Mouse (Mus musculus): Measurements from ENCODE around the gene Myo1g. TPM values are rescaled to one million over a fixed set of nuclear protein-coding genes. Genes with fewer than 3 reads are reported as not detected.
"Not testable (repeated sequence)": the region's sequence is repeated elsewhere in the genome, so short reads cannot be mapped to it uniquely, and the experiment has no call there.

The Myo1g gene
- polyA plus RNA-seq, 1 experiment from 2014 or later = 1.0 TPM

DNA sequence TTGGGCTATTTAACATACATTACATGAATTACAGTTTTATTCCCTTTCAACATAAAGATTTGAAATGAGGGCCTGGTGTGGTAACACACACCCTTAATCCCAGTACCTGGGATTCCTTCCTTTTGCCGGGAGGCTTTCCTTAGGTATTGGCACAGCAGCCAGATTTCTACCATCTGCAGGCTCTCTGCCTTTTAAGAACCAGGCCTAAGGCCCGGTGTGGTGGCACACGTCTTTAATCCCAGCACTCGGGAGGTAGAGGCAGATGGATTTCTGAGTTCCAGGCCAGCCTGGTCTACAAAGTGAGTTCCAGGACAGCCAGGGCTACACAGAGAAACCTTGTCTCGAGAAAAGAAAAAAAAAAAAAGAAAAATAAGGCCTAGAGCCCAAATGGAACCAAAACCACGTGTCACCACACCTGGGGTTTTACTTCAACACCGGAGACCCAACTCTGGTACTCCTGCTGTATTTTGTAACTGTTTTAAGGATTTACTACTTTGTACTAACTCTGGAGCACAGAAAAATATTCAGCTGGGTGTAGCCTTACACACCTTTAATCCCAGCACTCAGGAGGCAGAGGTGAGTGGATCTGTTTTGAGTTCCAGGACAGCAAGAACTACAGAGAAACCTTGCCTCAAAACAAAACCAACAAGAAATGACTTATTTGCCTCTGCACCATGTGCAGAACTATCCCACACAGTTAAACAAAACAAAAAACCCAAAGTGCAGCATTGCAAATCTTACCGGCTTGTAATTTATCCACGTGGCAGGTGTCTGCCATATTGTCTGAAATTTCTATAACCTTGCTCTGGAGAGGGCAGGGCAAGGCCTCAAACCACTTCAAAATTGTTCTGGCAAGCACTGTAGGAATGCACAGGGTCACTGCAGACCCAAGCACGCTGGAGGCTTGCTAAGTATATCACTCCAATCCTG, 6.8 kb upstream of the Myo1g start:
- WGBS = 21% methylated on average over 10 of the region's 10 CpGs
- H3K36me3 ChIP-seq = peaks cover 26% of the 10 kb centered on the region
- peak overlapping the region; percentile 62; the same call in 1 of the 2 replicates for H3K27ac ChIP-seq
- peaks cover 11% of the 10 kb centered on the region for H3K4me1 ChIP-seq
- peak; percentile 26 for ATAC-seq (ENCODE audit: low FRiP score, low read depth)
- H3K4me3 ChIP-seq = peak overlapping the region; percentile 60
- H3K9me3 ChIP-seq = no peaks in the 10 kb centered on the region
- H3K4me2 ChIP-seq (replicated peaks) = peak overlapping the region; percentile 92
- no peaks in the 10 kb centered on the region for H3K27me3 ChIP-seq (replicated peaks)
- peak overlapping the region; percentile 69 for H3K9ac ChIP-seq

DNA sequence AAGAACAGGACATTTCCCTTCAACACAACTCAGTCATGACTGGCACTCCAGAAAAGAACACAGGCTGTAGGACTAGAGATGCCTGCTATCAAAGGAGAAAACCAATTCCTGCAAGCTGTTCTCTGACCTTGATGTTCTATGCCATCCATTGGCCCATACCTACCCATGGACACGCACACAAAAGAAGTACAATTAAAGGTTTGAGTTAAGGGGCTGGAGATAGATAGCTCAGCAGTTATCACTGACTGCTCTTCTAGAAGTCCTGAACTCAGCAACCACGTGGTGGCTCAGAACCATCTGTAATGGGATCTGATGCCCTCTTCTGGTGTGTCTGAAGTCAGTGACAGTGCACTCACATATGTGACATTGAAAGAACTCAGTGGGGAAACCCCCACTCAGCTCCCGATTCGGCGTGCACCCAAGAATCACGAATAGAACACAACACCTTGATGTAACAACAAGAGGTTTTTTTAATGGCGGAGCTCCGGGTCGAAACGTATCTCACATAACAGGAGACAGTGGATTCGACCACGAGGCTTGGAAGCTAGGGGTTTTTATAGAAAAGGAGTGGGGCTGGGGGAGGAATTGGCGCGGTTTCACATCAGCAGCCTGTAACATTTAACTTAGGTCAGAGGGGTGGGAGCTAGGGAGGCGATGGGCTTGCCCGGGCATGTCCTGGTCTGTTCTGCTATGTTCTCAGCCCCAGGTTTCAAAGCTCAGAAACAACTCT, 5.9 kb upstream of the Myo1g start:
- 81% methylated on average over 13 of the region's 16 CpGs for WGBS
- H3K27ac ChIP-seq; ATAC-seq (ENCODE audit: low FRiP score, low read depth); H3K9me3 ChIP-seq; H3K27me3 ChIP-seq (replicated peaks); H3K4me3 ChIP-seq: not testable (repeated sequence)
- H3K4me1 ChIP-seq = peaks cover 11% of the 10 kb centered on the region
- peak overlapping the region; percentile 92 for H3K4me2 ChIP-seq (replicated peaks)
- 0 out of 2 replicates have a peak overlapping the region, but pooled peaks have one; percentile 69 for H3K9ac ChIP-seq
- peaks cover 26% of the 10 kb centered on the region for H3K36me3 ChIP-seq

DNA sequence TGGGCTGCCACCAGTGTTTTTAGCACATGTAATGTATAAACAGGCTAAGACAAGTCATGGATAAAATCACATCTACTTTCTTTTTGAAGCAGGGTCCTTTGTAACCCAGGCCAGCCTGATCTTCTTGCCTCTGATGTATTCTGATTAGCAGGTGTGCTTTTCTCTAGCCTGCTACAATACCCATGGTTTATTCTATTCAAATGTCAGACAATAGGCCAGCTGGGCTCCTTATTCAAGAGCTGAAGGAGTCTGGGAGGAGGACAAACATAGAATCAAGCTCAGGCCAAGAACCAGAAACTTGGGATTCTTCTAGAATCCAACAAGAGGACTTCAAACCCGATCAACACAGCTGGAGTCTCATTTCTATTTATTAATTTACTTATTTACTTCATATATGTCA, 4.5 kb upstream of the Myo1g start:
- H3K4me3 ChIP-seq = no peak overlapping the region
- no peak for ATAC-seq (ENCODE audit: low FRiP score, low read depth)
- 88% methylated on average over 1 of the region's 1 CpGs for whole genome bisulfite sequencing
- peaks cover 11% of the 10 kb centered on the region for H3K4me1 ChIP-seq
- no peak overlapping the region for H3K9ac ChIP-seq
- H3K36me3 ChIP-seq = peaks cover 26% of the 10 kb centered on the region
- H3K27me3 ChIP-seq (replicated peaks) = no peaks in the 10 kb centered on the region
- H3K9me3 ChIP-seq = no peaks in the 10 kb centered on the region
- H3K4me2 ChIP-seq (replicated peaks) = no peak overlapping the region
- no peak overlapping the region for H3K27ac ChIP-seq

DNA sequence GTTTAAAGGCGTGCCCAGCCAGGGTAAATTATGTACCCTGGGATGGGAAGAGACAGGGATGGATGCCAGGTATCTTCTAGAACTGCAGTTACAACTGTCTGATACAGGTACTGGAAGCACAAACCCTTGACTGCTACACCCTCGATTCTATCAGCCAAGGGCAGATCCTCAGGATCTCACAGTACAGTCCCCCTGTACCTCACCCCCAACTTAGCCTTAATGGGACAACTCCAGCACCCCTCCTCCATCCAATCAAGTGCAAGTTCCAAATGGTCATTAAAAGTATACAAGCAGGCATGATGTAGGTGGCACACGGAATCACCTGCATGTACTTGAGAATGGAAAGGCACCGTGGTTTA, 4.1 kb upstream of the Myo1g start:
- Histone ChIP-seq H3K9ac (no peak overlapping the region), H3K9me3 (no peaks in the 10 kb centered on the region), H3K36me3 (peaks cover 26% of the 10 kb centered on the region), H3K4me3 (no peak overlapping the region), H3K27ac (no peak overlapping the region), H3K4me2 (replicated peaks) (no peak overlapping the region), H3K27me3 (replicated peaks) (no peaks in the 10 kb centered on the region), H3K4me1 (peaks cover 11% of the 10 kb centered on the region)
- ATAC-seq (ENCODE audit: low FRiP score, low read depth) = no peak
- WGBS = 89% methylated on average over 4 of the region's 4 CpGs

DNA sequence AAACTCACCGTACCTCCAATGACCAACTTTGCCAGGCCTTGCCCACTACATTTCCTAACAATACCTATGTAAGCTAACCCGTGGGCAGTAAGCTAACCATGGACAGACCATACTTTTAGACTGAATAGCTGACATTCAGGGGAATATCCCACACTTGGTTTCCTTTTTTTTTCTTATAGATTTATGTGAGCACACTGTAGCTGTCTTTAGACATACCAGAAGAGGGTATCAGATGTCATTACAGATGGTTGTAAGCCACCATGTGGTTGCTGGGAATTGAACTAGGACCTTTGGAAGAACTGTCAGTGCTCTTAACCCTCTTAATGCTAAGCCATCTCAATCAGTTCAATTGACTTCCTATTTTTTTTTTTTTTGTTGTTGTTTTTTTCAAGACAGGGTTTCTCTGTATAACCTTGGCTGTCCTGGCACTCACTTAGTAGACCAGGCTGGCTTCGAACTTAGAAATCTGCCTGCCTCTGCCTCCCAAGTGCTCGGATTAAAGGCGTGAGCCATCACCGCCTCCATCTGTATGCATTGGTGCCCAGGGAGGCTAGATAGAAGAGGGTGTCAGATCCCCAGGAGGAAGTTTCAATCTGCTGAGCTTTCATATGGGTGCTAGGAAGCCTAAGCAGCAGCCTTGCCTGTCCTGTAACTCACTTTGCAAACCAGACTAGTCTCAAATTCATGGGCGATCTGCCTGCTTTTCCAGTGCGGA, 3.6 kb upstream of the Myo1g start:
- no peak overlapping the region for H3K27ac ChIP-seq
- no peaks in the 10 kb centered on the region for H3K27me3 ChIP-seq (replicated peaks)
- H3K9me3 ChIP-seq = no peaks in the 10 kb centered on the region
- 90% methylated on average over 8 of the region's 8 CpGs for WGBS
- H3K4me3 ChIP-seq = no peak overlapping the region
- H3K4me1 ChIP-seq = peaks cover 11% of the 10 kb centered on the region
- no peak overlapping the region for H3K4me2 ChIP-seq (replicated peaks)
- H3K9ac ChIP-seq = no peak overlapping the region
- peaks cover 26% of the 10 kb centered on the region for H3K36me3 ChIP-seq
- ATAC-seq (ENCODE audit: low FRiP score, low read depth) = no peak

DNA sequence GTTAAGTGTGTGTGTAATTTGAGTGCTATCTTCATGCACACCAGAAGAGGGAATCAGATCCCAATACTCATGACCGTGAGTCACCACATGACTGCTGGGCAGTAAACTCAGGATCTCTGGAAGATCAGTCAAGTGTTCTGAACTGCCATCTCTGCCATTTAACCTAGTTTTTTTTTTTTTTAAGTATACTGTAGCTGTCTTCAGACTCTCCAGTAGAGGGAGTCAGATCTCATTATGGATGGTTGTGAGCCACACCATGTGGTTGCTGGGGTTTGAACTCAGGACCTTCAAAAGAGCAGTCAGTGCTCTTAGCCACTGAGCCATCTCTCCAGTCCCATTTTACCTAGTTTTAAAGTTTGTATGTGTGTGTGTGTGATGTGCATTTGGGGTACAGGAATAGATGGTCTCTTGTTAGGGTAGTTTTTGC, 2.9 kb upstream of the Myo1g start:
- Histone ChIP-seq H3K9ac (no peak overlapping the region), H3K4me2 (replicated peaks) (no peak overlapping the region), H3K9me3 (no peaks in the 10 kb centered on the region), H3K4me3 (no peak overlapping the region), H3K36me3 (peaks cover 26% of the 10 kb centered on the region), H3K4me1 (peaks cover 11% of the 10 kb centered on the region), H3K27ac (no peak overlapping the region), H3K27me3 (replicated peaks) (no peaks in the 10 kb centered on the region)
- WGBS = 84% methylated on average over 1 of the region's 1 CpGs
- no peak for ATAC-seq (ENCODE audit: low FRiP score, low read depth)

DNA sequence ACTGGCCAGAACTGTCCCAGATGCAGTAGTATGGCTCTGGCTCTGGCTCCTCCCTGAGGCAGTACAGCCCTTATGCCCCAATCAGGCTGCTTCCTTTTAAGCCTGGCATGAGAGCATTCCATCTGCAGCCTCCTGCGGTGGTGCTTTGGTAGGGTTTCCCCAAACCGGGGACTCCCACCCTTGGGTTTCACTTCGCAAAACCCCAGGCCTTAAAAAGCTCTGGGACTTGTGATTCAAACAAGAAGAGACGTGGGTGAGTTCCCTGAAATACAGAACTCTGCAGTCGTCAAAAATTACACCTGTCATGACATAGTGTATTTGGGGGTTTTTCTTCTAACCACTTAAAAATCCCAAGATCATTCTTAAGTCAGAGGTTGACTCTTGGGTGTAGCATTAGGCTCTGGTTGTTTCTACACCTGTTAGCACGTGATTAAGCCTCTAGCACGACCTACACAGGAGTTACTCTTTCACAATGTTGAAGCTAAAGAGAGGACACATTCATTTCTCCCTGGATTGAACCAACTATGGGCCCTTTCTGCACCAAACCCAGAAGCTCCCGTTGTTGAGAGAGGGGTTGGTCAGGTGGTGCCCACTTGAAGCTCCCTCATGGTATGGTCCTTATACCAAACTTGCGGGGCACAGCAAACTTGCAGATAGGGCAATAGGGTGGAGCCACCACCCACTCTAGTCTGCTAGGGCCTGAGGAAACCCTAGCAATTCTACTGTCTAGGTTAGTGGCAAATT, 2.2 kb upstream of the Myo1g start:
- no peak overlapping the region for H3K9ac ChIP-seq
- no peak for ATAC-seq (ENCODE audit: low FRiP score, low read depth)
- H3K4me1 ChIP-seq = peaks cover 10% of the 10 kb centered on the region
- no peak overlapping the region for H3K4me2 ChIP-seq (replicated peaks)
- H3K27ac ChIP-seq = no peak overlapping the region
- H3K9me3 ChIP-seq = no peaks in the 10 kb centered on the region
- H3K4me3 ChIP-seq = no peak overlapping the region
- H3K36me3 ChIP-seq = peaks cover 26% of the 10 kb centered on the region
- 71% methylated on average over 9 of the region's 9 CpGs for WGBS
- H3K27me3 ChIP-seq (replicated peaks) = no peaks in the 10 kb centered on the region

DNA sequence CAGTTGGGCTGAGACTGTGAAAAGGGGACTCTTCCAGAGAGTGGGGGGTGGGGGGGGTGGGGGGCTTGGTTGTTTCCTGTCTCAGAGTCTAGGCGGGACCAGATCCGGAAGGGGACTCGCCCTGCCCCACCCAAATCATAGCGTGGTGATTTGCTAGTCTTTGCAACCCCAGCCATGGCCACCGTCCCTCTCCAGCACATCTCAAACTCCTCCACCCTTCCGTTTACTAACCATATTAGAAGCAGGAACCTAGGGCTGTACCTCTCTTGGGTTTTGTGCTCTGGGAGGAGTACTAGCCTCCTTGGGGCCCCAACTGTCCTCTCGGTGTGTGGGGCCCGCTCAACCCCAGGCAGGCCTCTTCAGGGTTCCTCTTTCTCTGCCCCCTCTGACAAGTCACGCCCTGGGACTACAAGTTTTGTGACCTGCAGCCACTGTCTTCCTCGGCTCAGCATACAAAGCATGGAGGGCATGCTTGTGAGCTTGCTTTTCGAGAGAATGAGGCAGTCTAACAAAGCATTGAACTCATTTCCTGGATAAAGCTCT, 1.2 kb downstream of the Myo1g start:
- WGBS = 82% methylated on average over 11 of the region's 11 CpGs

DNA sequence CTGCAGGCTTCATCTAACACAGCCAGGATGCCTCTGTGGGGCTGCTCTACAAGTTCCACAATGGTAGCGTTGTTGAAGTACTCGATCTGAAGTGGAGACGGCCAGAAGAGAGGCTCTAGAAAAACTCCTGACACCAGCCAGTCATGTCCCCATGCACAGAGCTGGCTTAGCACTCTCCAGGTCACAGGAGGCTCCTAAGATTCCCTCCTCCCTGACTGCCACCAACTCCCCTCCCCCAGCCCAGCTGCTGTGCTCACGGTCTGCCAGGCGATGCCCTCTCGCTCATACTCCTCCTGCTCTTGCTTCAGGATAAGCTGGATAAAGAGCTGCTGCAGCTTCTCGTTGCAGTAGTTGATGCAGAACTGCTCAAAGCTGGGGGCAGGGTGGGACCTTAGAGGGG, 5.9 kb downstream of the Myo1g start:
- Histone ChIP-seq H3K4me2 (replicated peaks) (no peak overlapping the region), H3K36me3 (no peaks in the 10 kb centered on the region), H3K27ac (no peak overlapping the region), H3K27me3 (replicated peaks) (no peaks in the 10 kb centered on the region), H3K4me1 (no peaks in the 10 kb centered on the region), H3K4me3 (no peak overlapping the region), H3K9me3 (no peaks in the 10 kb centered on the region), H3K9ac (no peak overlapping the region)
- whole genome bisulfite sequencing = 52% methylated on average over 7 of the region's 7 CpGs
- no peak for ATAC-seq (ENCODE audit: low FRiP score, low read depth)

More for the DNA sequence above, 1.2 kb downstream of the Myo1g start:
- no peak for ATAC-seq (ENCODE audit: low FRiP score, low read depth)
- H3K4me1 ChIP-seq = no peaks in the 10 kb centered on the region
- no peaks in the 10 kb centered on the region for H3K9me3 ChIP-seq
- no peaks in the 10 kb centered on the region for H3K27me3 ChIP-seq (replicated peaks)
- H3K4me2 ChIP-seq (replicated peaks) = no peak overlapping the region
- H3K36me3 ChIP-seq = peaks cover 5% of the 10 kb centered on the region
- no peak overlapping the region for H3K9ac ChIP-seq
- no peak overlapping the region for H3K4me3 ChIP-seq
- no peak overlapping the region for H3K27ac ChIP-seq

DNA sequence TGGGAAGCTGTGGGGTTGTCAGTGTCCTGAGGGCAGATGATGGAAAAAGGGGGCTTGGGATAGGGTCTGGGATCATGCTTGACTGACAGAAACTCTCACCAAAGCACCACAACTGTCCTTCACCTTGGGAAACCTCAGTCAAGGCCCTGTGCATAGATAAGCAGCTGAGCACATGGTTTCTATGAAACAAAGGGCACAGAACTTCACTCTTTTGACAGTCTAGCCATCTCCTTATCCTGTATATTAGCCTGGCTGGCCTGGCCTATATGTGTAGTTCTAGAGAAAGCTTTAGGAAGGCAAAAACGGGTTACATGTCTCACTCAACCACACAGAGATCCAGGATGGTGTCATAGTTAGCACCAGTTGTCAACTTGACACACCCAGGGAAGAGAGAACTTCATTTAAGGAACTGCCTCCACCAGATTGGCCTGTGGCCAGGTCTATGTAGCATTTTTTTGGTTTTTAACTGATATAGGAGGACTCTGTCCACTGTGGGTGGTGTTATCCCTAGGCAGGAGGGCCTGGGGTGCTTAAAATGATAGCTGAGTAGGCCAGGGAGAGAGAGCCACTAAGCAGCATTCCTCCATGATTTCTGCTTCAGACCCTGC, 12.4 kb downstream of the Myo1g start:
- Histone ChIP-seq H3K4me1 (no peaks in the 10 kb centered on the region), H3K4me2 (replicated peaks) (no peak overlapping the region), H3K36me3 (no peaks in the 10 kb centered on the region), H3K9me3 (no peaks in the 10 kb centered on the region), H3K4me3 (no peak overlapping the region), H3K27me3 (replicated peaks) (no peaks in the 10 kb centered on the region), H3K9ac (no peak overlapping the region), H3K27ac (no peak overlapping the region)
- WGBS = 67% methylated on average over 1 of the region's 1 CpGs
- no peak for ATAC-seq (ENCODE audit: low FRiP score, low read depth)

DNA sequence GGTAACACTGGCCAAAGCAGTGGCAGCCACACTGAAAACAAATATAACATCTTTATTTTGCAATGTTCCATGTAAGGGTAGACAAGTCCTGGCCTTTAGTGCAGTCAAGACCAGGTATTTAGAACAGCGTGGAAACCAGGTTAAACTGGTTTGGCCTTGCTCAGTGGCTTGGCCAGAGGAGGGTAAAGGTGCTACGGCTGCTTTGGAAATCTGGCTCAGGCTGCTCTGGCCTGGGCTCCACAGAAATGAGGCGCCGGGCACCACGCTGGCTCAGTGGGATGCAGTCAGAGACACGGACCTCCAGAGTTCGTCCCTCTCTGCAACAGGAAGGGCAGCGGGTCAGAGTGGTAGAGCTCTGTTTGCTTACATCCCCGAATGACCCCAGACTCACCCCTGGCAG, 14.2 kb downstream of the Myo1g start:
- no peaks in the 10 kb centered on the region for H3K9me3 ChIP-seq
- H3K27ac ChIP-seq = no peak overlapping the region
- no peak overlapping the region for H3K4me2 ChIP-seq (replicated peaks)
- no peaks in the 10 kb centered on the region for H3K27me3 ChIP-seq (replicated peaks)
- no peaks in the 10 kb centered on the region for H3K4me1 ChIP-seq
- no peaks in the 10 kb centered on the region for H3K36me3 ChIP-seq
- H3K9ac ChIP-seq = no peak overlapping the region
- no peak overlapping the region for H3K4me3 ChIP-seq
- ATAC-seq (ENCODE audit: low FRiP score, low read depth) = no peak
- 83% methylated on average over 9 of the region's 9 CpGs for WGBS

Data from neural tube, embryonic 12.5 days (tissue).